Mouse (Mus musculus): ENCODE measurements around the gene Tubb4b. TPM values are rescaled to one million over a fixed set of nuclear protein-coding genes. Genes with fewer than 3 reads are reported as not detected.

The Tubb4b gene
- total and polyA plus RNA-seq, 2 experiments from 2014 or later: 469 to 553 TPM

GRCm38 (mm10) chr2:25182664-25183063 lies 41.8 kb downstream of the Tubb4b start:
- H3K27me3 ChIP-seq (ENCODE audit: insufficient read depth, low read length): no peaks in the 10 kb centered on the region
- H3K9ac ChIP-seq: 0 out of 2 replicates have a peak overlapping the region, but pooled peaks have one; percentile 62
- H3K4me3 ChIP-seq (ENCODE audit: low read depth, low read length): peak overlapping the region; percentile 64
- TF ChIP-seq CTCF (IDR thresholded peaks at IDR 0.05; ENCODE audit: low read depth): no peak
- H3K36me3 ChIP-seq (ENCODE audit: insufficient read depth): no peaks in the 10 kb centered on the region
- peak overlapping the region; percentile 87 for H3K4me2 ChIP-seq (ENCODE audit: low read depth)
- 6% methylated on average over 6 of the region's 6 CpGs for WGBS
- no peaks in the 10 kb centered on the region for H3K9me3 ChIP-seq (ENCODE audit: low read length)
- no peak overlapping the region for H3K27ac ChIP-seq (ENCODE audit: low read depth, low read length)
- no peak for ATAC-seq
- H3K4me1 ChIP-seq (ENCODE audit: insufficient read depth): 0 out of 2 replicates have a peak, but pooled peaks cover 13% of the 10 kb centered on the region
- no peak for DNase-seq

- Histone ChIP-seq H3K4me1 (ENCODE audit: insufficient read depth) (0 out of 2 replicates have a peak, but pooled peaks cover 13% of the 10 kb centered on the region), H3K27ac (ENCODE audit: low read depth, low read length) (peak overlapping the region; percentile 76), H3K9ac (peak overlapping the region; percentile 62), H3K9me3 (ENCODE audit: low read length) (no peaks in the 10 kb centered on the region), H3K36me3 (ENCODE audit: insufficient read depth) (no peaks in the 10 kb centered on the region), H3K27me3 (ENCODE audit: insufficient read depth, low read length) (no peaks in the 10 kb centered on the region), H3K4me3 (ENCODE audit: low read depth, low read length) (peak overlapping the region; percentile 64), H3K4me2 (ENCODE audit: low read depth) (peak overlapping the region; percentile 87)
- DNase-seq: no peak
- no peak for TF ChIP-seq CTCF (IDR thresholded peaks at IDR 0.05; ENCODE audit: low read depth)
- 1% methylated on average over 17 of the region's 17 CpGs for WGBS
- ATAC-seq: no peak
Measured at GRCm38 (mm10) chr2:25181891-25182397, 42.6 kb downstream of the Tubb4b start.

GRCm38 (mm10) chr2:25180973-25181890 lies 43.3 kb downstream of the Tubb4b start:
- H3K9me3 ChIP-seq (ENCODE audit: low read length): no peaks in the 10 kb centered on the region
- H3K4me2 ChIP-seq (ENCODE audit: low read depth): peak overlapping the region; percentile 87
- H3K4me3 ChIP-seq (ENCODE audit: low read depth, low read length): peak overlapping the region; percentile 64
- no peaks in the 10 kb centered on the region for H3K36me3 ChIP-seq (ENCODE audit: insufficient read depth)
- 0 out of 2 replicates have a peak, but pooled peaks cover 13% of the 10 kb centered on the region for H3K4me1 ChIP-seq (ENCODE audit: insufficient read depth)
- peak overlapping the region; percentile 76 for H3K27ac ChIP-seq (ENCODE audit: low read depth, low read length)
- peak; percentile 56 for DNase-seq
- TF ChIP-seq CTCF (IDR thresholded peaks at IDR 0.05; ENCODE audit: low read depth): peak; percentile 1; the same call in 1 of the 2 replicates
- WGBS: 2% methylated on average over 99 of the region's 100 CpGs
- ATAC-seq: peak; percentile 26
- H3K27me3 ChIP-seq (ENCODE audit: insufficient read depth, low read length): no peaks in the 10 kb centered on the region
- H3K9ac ChIP-seq: peak overlapping the region; percentile 62

GRCm38 (mm10) chr2:25180478-25180903 lies 44.0 kb downstream of the Tubb4b start, which contains the start of gene Nrarp:
Nrarp (plus strand) TSS chr2:25180758.
- peak within 1 kb of the TSS; percentile 62 for H3K9ac ChIP-seq
- ATAC-seq (peak; percentile 88), DNase-seq (peak; percentile 93)
- peak within 1 kb of the TSS; percentile 64 for H3K4me3 ChIP-seq (ENCODE audit: low read depth, low read length)
- peak within 1 kb of the TSS; percentile 79 for H3K27ac ChIP-seq (ENCODE audit: low read depth, low read length)
- H3K27me3 ChIP-seq (ENCODE audit: insufficient read depth, low read length): no peaks in the 10 kb centered on the region
- WGBS: under 1% methylated on average over 35 of the region's 35 CpGs
- peaks cover 12% of the 10 kb centered on the region; the same call in 1 of the 2 replicates for H3K4me1 ChIP-seq (ENCODE audit: insufficient read depth)
- TF ChIP-seq CTCF (IDR thresholded peaks at IDR 0.05; ENCODE audit: low read depth): peak; percentile 69
- H3K9me3 ChIP-seq (ENCODE audit: low read length): no peaks in the 10 kb centered on the region
- H3K4me2 ChIP-seq (ENCODE audit: low read depth): peak within 1 kb of the TSS; percentile 87
- H3K36me3 ChIP-seq (ENCODE audit: insufficient read depth): no peaks in the 10 kb centered on the region

- H3K36me3 ChIP-seq (ENCODE audit: insufficient read depth): no peaks in the 10 kb centered on the region
- peak overlapping the region; percentile 25; the same call in 1 of the 2 replicates for H3K9ac ChIP-seq
- no peak for TF ChIP-seq CTCF (IDR thresholded peaks at IDR 0.05; ENCODE audit: low read depth)
- H3K4me3 ChIP-seq (ENCODE audit: low read depth, low read length): peak overlapping the region; percentile 64
- WGBS: 27% methylated on average over 15 of the region's 15 CpGs
- no peak for DNase-seq
- peak overlapping the region; percentile 87 for H3K4me2 ChIP-seq (ENCODE audit: low read depth)
- no peaks in the 10 kb centered on the region for H3K27me3 ChIP-seq (ENCODE audit: insufficient read depth, low read length)
- peak overlapping the region; percentile 79 for H3K27ac ChIP-seq (ENCODE audit: low read depth, low read length)
- peaks cover 10% of the 10 kb centered on the region; the same call in 1 of the 2 replicates for H3K4me1 ChIP-seq (ENCODE audit: insufficient read depth)
- H3K9me3 ChIP-seq (ENCODE audit: low read length): no peaks in the 10 kb centered on the region
- no peak for ATAC-seq
Measured at GRCm38 (mm10) chr2:25179566-25180217, 44.8 kb downstream of the Tubb4b start.

- Histone ChIP-seq H3K27ac (ENCODE audit: low read depth, low read length) (peak overlapping the region; percentile 78), H3K27me3 (ENCODE audit: insufficient read depth, low read length) (no peaks in the 10 kb centered on the region), H3K4me2 (ENCODE audit: low read depth) (0 out of 2 replicates have a peak overlapping the region, but pooled peaks have one; percentile 13), H3K36me3 (ENCODE audit: insufficient read depth) (no peaks in the 10 kb centered on the region), H3K4me1 (ENCODE audit: insufficient read depth) (peaks cover 10% of the 10 kb centered on the region; the same call in 1 of the 2 replicates), H3K9ac (peak overlapping the region; percentile 14; the same call in 1 of the 2 replicates), H3K9me3 (ENCODE audit: low read length) (no peaks in the 10 kb centered on the region), H3K4me3 (ENCODE audit: low read depth, low read length) (no peak overlapping the region)
- no peak for DNase-seq
- no peak for TF ChIP-seq CTCF (IDR thresholded peaks at IDR 0.05; ENCODE audit: low read depth)
- WGBS: 18% methylated on average over 10 of the region's 10 CpGs
- peak; percentile 18 for ATAC-seq
Measured at GRCm38 (mm10) chr2:25178285-25178972, 46.1 kb downstream of the Tubb4b start.
